Mouse (Mus musculus) 416B (cell line): ENCODE data around the gene Nudt2.

Experiments used
- DNase-seq: peaks from one replicate; pipeline ENCODE4 v3.0.0; 2011; ENCODE audit warnings: low read depth

The Nudt2 gene

GRCm38 (mm10) chr4:41464345-41465286 is at the start of gene Nudt2, which contains the start of gene Kif24:
Gene Nudt2, plus strand, starts transcription at chr4:41465151.
Gene Kif24, minus strand, starts transcription at chr4:41464887.
- peak; percentile 99 for DNase-seq

DNA sequence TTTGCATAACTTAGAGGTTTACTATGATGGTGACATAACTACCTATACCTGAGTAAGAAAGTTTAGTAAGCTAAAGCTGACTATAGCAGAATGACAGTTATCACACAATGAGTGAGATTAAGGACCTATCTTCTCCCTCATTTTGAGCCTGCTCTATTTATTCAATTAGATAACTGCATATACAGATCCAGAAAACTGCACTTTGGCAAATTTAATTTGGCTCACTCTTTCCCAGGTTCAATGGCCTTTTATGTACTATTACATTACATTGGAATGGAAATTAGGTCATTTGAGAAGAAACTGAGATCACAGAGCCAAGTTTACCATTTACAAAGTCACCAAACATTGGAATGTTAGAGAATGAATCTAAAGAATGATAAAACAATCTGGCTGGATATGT is 48.0 kb upstream of the Nudt2 start:
- DNase-seq = no peak

DNA sequence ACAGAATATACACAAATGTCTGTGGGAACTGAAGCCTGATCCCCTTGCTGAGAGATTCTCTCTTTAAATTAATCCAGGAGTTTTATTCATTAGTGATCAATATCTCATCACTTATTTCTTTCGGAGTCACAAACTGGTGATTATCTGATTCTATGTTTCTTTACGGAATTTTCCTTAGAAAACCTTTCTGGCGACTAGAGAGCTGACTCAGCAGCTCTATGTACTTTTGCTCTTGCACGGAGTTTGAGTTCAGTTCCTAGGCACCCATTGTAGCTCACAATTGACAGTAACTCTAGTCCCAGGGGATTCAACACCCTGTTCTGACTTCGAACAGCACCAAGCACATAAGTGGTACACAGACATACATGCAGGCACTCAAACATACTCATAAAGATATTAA is 26.0 kb upstream of the Nudt2 start:
- no peak for DNase-seq

DNA sequence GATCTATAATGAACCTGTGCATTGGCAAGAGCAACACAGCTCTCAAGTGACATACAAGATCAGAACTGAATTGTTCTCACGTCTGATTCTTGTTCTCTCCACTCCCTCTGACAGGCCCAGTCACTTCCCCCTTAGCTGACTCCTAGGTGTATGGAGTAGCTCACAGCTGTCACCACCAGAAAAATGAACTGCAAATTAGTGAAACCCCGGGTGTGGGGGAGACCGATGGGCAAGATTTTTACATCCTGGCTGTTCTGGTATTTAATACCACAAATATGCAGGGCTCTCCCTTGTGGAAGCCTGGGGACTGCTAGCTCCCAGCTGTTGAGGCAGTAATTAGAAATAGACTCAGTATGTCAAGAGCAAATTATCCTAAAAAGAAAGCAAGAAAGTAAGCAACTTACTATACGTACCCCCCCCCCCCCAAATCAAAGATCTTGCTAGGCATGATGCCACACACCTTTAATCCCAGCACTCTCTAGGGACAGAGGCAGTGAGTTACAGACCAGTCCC is 22.1 kb upstream of the Nudt2 start:
- no peak for DNase-seq

DNA sequence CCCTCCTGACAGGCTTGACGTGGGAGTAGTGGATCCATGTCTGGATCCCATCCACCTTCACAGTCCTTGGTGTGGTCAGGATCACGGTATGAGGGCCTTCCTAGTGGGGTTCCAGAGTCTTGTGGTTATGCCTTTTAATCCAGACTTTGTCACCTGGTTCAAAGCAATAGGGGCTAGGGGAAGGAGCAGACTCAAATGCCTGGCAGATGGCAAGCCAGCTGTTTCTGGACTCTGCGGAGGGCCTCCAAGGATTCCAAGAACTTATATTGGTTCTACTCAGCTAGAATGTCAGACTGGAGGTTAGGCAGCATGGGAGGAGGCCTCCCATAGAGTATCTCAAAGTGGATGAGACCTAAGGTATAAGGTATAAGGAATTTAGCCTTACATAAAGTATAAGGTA is 17.4 kb upstream of the Nudt2 start:
- no peak for DNase-seq

DNA sequence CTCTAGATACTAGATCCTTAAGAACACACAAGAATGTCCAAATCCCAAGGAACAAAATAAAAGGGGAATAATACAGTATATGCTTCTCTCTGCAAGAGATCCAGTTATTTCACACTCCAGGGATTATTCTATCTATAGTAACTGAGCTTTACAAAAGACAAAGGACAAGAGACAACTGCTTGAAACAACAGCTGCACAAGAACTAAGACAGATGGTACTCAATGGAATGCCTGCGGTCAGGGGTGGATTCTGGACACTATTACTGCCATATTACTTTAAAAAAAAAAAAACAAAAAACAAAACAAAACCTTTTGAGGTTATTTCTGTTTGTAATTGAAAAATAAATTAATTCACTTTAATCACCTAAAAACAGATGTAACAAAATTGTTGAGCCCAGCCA is 4.3 kb upstream of the Nudt2 start:
- DNase-seq = no peak

DNA sequence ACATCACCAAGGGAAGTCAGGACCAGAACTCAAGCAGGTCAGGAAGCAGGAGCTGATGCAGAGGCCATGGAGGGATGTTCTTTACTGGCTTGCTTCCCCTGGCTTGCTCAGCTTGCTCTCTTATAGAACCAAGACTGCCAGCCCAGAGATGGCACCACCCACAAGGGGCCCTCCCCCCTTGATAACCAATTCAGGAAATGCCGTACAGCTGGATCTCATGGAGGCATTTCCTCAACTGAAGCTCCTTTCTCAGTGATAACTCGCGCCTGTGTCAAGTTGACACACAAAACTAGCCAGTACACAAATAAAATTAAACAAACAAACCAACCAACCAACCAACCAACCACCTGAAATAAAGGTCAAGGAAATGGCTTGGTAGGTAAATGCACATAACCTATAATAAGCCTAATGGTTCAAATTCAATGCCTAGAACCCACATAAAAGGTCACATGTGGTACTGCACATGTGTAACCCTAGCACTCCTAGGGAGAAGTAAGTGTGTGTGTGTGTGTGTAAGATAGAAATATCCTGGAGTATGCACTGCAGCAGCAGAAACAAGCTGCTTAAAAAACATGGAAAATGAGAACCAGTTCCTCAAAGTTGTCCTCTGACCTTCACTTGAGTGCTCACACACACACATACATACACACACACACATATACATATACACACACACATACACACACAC is 1.8 kb upstream of the Nudt2 start:
- DNase-seq = peak; percentile 64

- DNase-seq = no peak
Measured at GRCm38 (mm10) chr4:41465287-41465665, 325 bp downstream of the Nudt2 start.

DNA sequence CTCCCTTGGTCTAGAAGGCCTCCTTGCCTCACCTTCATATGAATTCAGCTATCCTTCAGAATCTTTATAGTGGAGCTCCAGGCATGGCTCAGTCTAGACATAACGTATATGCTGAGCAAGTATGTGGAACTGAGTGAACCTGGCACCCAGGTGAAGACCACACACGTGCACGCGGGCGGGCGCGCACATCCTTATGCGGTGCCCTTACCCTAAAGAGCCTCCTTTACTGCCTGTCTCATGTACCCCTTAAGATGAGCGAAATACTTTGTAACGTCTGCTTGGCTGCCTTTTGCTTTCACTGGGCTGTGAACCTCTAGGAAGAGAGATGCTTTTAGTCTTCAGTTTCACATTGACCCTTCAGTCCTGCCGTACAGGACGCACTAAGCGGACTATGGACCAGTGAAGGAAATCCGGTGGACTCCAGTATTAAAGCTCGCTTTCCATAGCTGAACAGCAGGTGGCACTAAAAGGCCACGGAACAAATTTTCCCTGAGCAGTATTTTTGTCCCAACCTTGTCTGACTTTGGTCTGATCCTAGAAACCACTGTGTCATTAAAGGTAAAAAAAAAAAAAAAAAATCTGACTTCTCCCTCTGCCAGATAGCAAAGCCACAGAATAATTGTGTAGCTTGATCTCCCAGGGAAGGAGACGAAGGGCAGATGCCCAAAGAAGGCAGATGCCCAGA is 3.6 kb downstream of the Nudt2 start:
- DNase-seq = peak; percentile 83

DNA sequence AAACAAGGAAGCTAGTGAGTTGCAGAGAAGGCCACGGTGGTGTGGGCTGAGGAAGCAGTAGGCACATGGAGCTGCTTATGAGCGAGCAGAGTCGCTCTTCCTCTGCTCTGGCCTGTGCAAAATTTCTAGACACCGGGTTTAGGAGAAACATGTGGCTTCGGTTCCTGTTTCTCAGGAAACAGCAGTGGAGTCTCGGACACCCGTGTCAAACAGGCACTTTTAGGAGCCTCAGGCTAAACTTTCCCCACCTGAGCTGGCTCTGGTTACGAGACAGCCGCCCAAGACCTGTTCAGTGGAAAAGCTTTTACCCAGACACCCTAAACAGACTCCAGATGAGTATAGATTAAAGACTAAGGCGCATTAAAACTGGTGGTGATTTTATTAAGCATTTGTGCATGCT is 4.2 kb downstream of the Nudt2 start:
- no peak for DNase-seq

DNA sequence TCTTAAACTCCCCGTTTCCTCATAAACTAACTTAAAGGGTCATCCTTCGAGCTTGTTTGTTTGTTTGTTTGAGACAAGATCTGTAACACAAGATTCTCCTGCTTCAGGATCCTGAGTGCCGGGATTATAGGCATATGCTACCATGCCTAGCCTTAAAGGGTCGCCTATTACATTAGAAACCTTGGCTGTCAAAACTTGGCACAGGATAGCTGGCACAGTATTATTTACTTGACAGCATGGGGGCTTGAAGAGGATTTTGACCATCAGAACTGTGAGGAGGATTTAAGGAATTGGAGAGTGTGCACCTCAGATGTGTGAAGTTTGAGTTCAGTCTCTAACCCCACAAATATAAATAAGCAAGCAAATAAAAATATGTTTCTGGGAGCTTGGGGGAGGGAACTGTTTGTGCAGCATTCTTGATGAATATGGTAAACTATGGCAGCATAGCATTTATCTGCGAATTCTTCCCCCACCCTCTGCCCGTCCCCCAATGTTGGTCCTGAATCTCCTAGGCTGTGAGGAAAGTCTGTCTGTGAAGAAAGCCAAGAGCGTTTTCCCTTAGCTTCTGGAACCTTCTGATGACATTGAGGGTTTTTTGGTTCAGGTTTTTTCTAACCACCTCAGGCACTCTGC is 5.2 kb downstream of the Nudt2 start:
- no peak for DNase-seq

DNA sequence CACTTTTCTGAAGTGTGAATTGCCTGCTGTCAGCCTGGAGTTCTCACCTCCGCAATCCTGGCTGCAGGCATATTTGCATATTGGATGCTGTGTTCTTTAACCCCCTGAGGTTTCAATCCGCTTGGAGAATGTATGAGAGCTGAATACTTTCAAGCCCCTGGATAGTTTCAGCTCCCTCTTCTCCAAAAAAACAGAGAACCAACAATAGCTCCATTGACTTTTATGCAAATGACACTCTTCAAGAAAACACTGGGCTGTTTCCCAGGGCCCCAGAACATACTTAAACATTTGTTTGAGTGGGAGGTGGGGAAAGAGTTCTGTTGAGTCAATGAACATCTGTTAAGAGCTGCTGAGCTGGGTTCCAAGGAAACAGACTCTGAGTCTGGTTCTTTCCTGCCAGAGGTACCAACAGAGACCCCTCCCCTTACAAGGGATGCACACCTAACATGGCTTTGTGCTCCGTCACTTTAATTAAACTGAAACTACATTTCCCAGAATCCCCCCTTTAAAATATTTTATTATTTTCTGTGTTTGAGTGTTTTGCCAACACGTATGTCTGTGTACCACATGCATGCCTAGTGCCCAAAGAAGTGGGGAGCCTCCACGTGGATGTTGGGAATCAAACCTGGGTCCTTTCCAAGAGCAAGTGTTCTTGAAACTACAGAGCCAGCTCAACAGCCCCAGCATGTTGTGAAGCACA is 5.9 kb downstream of the Nudt2 start:
- no peak for DNase-seq

- no peak for DNase-seq
Measured at GRCm38 (mm10) chr4:41471384-41471689, 6.4 kb downstream of the Nudt2 start.

- no peak for DNase-seq
Measured at GRCm38 (mm10) chr4:41477648-41478160, 12.8 kb downstream of the Nudt2 start.

DNA sequence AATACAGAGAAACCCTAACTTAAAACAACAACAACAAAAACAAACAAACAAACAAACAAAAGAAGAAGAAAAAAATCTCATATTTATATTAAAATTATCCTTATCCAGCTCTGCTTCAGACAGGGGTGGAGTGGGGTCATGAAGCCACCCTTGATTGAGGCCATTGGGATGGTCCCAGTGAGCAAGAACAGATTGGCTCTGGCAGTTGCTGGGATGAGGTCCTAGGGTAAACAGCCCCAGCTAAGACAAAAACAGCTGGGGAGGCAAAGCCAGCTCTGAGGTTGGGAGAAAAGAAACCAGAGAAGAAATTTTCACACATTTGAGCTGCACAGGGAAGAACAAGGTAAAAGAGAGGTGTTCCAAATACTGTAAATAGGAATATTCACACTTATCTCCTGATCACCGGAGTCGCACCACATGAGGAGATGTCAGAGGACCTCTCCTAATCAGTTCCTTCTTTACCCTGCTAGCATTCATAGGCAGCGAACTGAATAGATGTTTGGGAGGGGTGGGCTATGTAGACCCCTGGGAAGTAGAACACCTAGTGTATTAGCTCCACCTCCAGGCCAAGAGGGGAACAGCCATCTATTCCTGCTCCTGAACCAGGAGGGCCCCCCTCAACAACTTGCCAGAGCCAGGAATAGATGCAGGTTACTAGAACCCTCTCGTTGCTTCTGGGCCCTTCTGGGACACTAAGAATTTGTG is 14.0 kb downstream of the Nudt2 start:
- DNase-seq = no peak

GRCm38 (mm10) chr4:41479456-41479804 is 14.5 kb downstream of the Nudt2 start:
- DNase-seq = no peak

DNA sequence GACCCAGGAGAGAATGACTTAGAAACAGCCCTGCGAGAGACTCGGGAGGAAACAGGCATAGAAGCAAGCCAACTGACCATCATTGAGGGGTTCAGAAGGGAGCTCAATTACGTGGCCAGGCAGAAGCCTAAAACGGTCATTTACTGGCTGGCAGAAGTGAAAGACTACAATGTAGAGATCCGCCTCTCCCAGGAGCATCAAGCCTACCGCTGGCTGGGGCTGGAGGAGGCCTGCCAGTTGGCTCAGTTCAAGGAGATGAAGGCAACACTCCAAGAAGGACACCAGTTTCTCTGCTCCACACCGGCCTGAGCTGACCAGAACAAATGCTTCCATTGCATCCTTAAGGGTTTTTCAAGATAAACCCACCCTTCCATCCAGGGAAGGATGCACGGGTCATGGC is 15.3 kb downstream of the Nudt2 start:
- DNase-seq = no peak

DNA sequence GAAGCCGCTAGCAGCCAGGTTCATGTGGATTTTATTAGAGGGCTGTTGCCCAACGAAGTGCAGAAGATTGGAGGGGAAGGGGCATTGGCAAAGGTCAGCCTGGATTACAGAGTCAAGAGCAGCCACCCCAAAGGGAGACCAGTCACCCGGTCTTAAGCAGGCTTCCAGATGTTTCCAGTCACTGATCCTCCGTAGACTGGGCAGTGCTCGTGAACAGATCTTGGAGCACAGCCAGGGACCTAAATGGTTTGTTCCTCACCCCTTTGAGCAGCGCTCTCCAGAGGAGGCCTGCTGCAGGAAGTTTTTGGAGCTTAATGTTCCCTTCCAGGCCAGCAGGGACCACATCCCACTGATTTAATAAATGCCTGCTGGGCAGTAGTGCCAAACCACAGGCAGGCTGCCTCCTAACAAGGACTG is 16.7 kb downstream of the Nudt2 start:
- DNase-seq = no peak

DNA sequence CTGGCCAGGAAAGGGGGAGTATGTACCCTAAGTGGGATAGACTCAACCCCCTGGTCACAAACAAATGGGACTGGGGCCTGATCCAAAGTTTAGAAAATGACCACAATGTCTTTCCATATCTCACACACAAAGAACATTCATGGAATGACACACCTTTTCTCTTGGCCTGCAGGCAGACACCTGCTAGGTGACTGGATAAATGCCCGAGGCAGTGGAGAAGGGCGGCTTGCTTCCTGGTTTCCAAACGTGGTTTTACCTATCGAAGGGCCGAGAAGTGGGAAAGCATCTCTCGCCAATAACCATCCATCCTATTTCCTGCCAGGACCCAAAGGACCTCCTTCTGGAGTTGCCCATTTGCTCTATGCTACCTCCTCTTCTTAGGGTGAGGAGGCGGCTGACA is 28.0 kb downstream of the Nudt2 start:
- DNase-seq = no peak

DNA sequence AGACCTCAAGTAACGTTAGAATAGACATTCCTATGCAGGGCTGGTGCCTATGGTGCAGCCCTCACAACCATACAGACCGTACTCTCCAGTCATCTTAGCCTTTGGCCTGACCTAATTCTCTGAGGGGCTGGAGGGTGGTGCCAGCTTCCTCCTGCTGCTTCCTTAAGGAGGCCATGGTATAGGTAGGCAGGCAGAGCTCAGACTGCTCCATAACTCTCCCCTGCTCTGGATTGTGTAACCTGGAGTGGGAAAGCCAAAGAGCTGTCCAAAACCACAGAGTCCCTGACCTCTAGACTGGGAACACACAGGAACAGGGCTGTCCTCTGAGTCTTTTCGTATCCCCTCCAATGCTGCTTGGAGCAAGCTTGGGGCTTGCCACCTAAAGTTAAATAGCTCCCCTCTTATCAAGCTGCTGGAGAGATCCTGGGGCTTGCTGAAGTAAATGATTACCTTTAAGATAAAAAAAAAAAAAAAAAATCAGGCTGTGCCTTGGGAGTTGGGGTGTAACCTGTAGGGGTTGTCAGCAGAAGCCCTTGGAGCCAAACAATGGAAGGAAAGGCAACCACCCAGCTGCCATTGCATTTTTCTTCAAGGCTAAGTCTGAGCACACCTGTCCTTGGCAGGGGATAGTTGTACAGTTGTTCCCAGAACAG is 28.6 kb downstream of the Nudt2 start:
- DNase-seq = no peak
